Mouse (Mus musculus): ENCODE results near the gene Vmn2r19.
"Not testable (repeated sequence)": the region's sequence is repeated elsewhere in the genome, so short reads cannot be mapped to it uniquely, and the experiment has no call there.

Vmn2r19 gene

DNA sequence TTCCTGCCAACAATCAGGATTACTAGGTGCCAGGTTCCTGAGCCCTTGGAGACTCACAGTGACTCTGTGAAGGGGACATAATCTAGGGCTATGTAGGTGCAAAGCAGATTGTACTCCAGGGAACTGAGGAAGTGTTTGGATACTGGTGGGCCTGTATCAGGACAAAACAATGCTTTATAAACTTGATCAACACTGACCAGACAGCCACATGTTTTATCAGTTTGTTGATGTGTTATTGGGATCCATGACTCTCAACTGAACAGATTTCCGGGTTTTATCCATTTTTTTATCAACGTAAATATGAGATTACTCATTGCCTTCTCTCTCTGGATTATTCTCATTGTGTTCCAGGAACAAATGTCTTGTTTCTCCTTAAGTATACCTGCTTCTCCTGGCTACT lies at the start of gene Vmn2r19:
Gene Vmn2r19, plus strand, starts transcription at position 301 of the 400 bp plus-strand sequence.
- no peak for DNase-seq

GRCm38 (mm10) chr6:123258946-123259345 lies 49.2 kb upstream of the Vmn2r19 start:
- no peak for DNase-seq

GRCm38 (mm10) chr6:123259889-123260603 lies 48.1 kb upstream of the Vmn2r19 start:
- DNase-seq, result no peak

- no peak for DNase-seq
Measured at GRCm38 (mm10) chr6:123260868-123261267, 47.3 kb upstream of the Vmn2r19 start.

DNA sequence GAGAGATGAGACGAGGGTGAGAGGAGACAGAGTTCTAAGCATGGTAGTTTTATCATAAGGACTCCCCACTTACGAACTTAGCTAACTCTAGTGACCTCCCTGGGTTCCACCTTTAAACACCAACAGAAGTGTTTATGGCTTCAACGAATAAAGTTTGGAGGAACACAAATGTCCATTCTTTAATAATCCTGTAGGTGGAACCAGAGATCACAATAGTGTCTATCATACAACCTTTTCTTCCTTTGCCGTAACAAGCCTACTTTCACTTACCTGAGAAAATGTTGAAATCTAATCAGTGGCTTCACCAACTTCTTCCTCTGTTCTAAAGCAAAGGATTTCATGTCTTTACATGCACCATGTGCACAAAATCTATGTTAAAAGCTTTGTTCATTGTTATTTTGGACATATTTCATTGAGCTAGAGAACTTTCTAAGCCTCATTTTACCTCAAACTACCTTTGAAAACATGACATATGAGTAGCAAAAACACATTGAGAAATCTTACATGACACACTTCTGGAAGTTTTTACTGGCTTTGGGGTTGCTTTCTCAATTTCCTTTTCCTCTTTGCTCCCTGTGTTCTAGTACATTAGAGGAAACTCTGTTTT lies 46.5 kb upstream of the Vmn2r19 start, which contains the start of gene Clec4d:
Gene Clec4d, plus strand, starts transcription at position 557 of the 607 bp plus-strand sequence.
- no peak for DNase-seq

- no peak for DNase-seq
Measured at GRCm38 (mm10) chr6:123264194-123264593, 43.9 kb upstream of the Vmn2r19 start.

- DNase-seq, result no peak
Measured at GRCm38 (mm10) chr6:123265809-123266208, 42.3 kb upstream of the Vmn2r19 start.

- DNase-seq, result no peak
Measured at GRCm38 (mm10) chr6:123266945-123267344, 41.2 kb upstream of the Vmn2r19 start.

DNA sequence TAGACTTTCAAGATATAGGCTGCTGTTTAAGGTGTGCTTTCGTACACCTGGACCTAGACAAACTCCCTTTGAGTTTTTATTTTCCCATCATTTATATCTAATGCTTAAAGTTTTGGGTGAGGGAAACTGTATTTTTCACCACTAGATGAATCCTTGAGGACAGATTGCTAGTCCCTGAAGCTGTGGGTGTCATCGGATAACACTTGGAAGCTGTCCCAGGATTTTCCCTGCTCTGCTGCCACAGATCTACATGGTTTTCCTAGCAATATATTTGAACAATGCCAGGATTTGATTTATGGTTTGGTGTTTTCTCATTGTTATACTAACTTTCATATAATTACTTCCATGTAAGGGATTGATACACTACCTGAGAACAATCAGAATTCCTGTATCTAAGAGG lies 28.7 kb upstream of the Vmn2r19 start:
- DNase-seq, result no peak

DNA sequence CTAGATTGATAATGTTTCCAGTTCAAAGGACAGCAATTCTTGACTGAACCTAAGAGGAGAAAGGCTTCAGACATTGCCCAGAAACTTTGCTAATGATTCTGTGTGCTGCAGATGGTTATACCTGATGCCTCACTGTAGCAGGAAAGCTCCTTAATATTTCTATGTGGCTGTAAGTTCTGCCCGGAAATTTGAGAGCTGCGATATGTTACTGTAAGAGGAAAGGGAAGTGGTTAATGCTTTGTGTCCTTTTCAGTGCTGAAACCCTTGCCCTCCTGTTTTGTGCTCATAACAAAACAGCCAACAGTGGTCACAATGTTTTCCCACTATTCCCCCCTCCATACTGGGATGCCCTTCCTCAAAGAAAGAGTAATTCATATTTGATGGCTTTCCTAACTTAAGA lies 21.8 kb upstream of the Vmn2r19 start:
- DNase-seq, result no peak

DNA sequence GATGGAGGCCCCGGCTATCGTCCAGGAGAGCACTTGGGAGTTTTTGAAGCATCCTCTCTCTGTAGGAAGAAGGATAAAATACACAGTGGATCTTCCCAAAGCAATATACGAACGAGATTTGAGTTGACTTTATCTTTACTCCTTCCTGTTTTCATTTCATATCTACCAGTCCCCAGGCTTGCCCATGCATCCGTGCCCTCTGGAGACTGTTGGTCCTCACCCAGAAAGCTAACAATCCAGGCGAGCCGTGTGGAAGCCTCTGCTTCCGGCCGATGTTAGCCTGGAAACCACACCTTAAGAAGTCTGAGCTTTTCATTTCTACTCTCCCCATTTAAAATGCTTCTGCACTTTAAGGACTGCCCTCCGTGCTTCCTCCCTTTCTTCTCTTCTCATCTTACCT lies 19.2 kb upstream of the Vmn2r19 start:
- DNase-seq, result no peak

DNA sequence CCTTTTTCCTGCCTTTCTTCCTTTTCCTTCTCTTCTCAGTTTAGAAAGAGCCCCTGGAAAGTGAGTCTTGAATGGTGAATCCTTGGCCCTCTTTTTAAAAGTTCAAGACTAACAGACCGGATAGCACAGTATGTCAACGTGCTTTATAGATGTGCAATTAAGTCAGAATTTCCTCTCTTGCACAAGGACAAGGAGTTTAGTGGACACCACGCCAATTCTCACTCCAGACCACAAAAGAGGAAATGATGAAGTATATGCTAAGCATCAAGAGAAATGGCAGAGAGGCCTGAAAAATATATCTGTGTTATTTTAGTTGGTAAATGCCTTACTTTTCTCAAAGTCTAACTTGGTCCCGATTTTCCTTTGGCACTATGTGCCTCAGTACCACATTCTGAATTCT lies 18.4 kb upstream of the Vmn2r19 start, which contains the start of gene Clec4e:
Gene Clec4e, minus strand, starts transcription at position 118 of the 400 bp plus-strand sequence.
- DNase-seq, result no peak

DNA sequence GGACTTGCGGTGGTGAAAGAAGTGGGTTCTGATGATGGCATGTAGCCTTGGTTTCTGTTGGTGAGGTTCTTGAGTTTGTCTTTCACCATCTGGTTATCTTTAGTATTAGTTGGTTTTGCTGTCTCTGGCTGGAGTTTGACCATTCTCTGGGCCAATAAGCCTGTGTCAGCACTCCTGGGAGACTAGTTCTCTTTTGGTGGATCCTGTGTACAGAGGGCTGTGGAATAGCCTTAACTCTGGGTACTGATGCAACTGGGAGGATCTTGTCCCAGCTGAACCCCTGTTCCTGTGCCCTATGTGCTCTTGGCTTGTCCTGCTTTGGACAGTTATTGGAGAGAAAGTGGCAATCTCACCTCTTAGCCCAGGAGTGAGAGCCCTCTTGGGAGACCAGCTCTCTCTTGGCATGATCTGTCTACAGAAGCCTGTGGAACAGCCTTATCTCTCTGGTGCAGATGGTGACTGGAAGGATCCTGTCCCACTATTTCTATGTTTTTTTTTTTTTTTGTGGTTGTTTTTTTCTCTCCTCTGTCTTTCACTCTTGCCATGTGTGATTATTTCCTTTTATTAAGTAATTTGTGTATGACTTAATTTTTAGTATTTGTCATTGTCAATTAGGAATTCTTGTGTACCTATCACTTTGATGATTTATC lies 15.3 kb upstream of the Vmn2r19 start:
- DNase-seq, result no peak

DNA sequence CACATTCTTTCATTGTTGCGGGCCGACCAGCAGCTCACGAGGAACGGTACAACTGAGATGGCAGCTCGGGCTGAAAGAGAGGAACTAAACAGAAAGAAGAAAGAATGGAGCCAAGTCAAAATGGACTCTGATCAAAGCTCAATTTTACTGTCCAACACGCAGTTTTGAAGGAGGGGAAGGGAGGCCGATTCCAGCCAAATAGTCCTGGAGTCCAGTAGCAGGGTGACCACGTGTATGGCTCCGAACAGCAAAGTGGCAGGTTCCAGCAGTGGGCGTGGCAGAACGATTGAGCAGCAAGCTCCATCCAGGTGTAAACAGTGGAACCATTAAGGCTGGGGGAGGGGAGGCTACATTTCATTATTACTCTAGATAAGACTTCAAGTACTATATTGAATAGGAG lies 14.6 kb upstream of the Vmn2r19 start:
- not testable (repeated sequence) for DNase-seq

- DNase-seq, result no peak
Measured at GRCm38 (mm10) chr6:123296687-123297086, 11.4 kb upstream of the Vmn2r19 start.

DNA sequence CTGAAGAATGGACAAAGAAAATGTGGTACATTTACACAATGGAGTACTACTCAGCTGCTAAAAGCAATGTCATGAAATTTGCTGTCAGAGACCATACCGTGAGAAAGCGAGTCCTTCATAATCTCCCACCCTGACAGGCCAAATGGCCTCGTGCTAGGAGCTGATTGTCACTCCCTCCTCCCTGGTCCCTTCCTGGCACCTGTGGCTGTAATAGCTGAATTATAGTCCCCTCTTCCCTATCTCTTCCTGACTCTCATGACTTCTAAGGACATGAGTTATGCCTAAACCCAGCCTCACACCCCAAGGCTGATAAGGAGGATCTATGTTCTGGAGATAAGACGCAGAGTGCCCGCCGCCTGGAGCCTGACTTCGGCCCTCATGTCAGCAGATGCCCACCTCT lies 1.8 kb upstream of the Vmn2r19 start:
- DNase-seq, result not testable (repeated sequence)

GRCm38 (mm10) chr6:123332503-123332902 lies 24.4 kb downstream of the Vmn2r19 start:
- no peak for DNase-seq

DNA sequence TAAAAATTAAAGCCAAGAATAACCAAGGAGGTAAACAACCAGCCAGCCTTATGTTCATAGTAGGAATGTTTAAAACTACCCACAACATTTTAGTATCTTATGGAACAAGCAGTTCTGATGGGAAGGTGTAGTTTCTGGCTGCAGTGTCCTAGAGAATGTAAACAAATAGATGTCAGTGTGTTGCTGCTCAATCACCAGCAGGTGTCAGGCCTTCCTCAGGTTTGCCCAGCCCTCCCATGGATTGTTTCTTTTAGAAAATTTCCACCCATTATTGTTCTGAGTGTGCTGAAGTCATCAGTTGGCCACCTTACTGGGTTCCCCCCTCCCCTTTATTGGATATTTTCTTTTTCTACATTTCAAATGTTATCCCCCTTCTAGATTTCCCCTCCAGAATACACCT lies 32.0 kb downstream of the Vmn2r19 start:
- no peak for DNase-seq

- DNase-seq, result no peak
Measured at GRCm38 (mm10) chr6:123346141-123346540, 38.0 kb downstream of the Vmn2r19 start.
